18 mouse cellular contexts compared by ENCODE assay signal in the genomic region with DNA sequence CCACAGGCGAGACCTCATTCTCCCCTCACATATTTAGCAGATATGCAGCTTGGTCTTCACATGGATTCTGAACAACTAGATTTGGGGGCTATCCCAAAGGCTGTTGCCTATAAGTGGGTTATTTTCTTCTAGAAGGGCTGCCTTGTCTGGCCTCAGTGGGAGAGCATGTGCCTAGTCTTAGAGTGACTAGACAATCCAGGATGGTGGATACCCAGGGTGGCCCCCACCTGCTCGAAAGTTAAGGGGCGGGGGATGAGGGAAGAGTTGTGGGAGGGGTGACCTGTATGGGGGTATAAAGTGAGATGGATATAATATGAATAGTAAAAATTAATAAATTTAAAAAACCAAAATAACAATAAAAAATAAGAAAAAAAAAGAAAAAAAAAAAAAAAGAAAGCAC. TPM values are rescaled to one million over a fixed set of nuclear protein-coding genes. Genes with fewer than 3 reads are reported as not detected.
"Had no signal": no experiment of that assay in that cellular context is flagged by ENCODE, and none has a peak within 500 bp of the region (broad histone marks: within the 10 kb centered on the region; RNA-seq: fewer than 3 reads in every experiment).

No protein-coding gene starts in this region.

RNA-seq across cellular contexts. Expression of a gene that starts 23.6 kb away (rescaled TPM):
- polyA plus RNA-seq: cerebellum, adult 2 months; cortical plate, adult 2 months; embryonic facial prominence, embryonic 10.5 days; embryonic facial prominence, embryonic 11.5 days; embryonic facial prominence, embryonic 12.5 days; embryonic facial prominence, embryonic 13.5 days; embryonic facial prominence, embryonic 14.5 days; embryonic facial prominence, embryonic 15.5 days; erythroblast, embryonic 14.5 days; forebrain, embryonic 10.5 days; forebrain, embryonic 12.5 days; forebrain, embryonic 13.5 days; forebrain, embryonic 14.5 days; forebrain, embryonic 15.5 days; forebrain, embryonic 16.5 days; forebrain, postnatal 0 days; frontal cortex, adult 2 months; gonadal fat pad, adult 2 months had no signal
